In the genomic region with DNA sequence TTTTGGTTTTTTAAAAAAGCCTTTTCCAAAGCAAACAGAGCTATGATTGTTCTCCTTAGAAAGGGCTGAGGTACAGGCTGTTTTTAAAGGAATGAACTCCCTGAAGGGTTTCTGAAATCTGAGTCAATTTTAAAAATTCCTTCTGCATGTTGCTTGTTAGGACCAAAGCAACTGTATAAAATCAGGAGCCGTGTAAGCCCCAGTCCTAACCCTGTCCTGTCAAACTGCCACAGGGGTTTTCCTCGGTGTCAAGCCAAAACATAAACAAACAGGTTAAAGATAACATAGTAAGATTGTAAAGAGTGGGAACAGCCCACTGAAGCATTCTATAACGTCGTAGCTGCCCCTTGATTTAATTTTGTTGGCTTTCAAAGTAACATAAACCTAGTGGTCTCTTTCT, we compare ENCODE assay signal across 13 mouse cellular contexts. TPM values are rescaled to one million over a fixed set of nuclear protein-coding genes. Genes with fewer than 3 reads are reported as not detected.
DNase-seq lines count a peak whose midpoint lies in the region; ATAC-seq and TF ChIP-seq lines count a peak whose summit lies in the region.
"Had no signal": no experiment of that assay in that cellular context is flagged by ENCODE, and none has a peak within 500 bp of the region (broad histone marks: within the 10 kb centered on the region; RNA-seq: fewer than 3 reads in every experiment).

No protein-coding gene starts in this region.

- peaks cover 18% of the 10 kb centered on the region for H3K4me1 ChIP-seq in heart, embryonic 11.5 days (ENCODE audit: control insufficient read depth, insufficient read depth, low read length)
- H3K4me1 ChIP-seq in heart, embryonic 15.5 days (replicated peaks), result peaks cover 20% of the 10 kb centered on the region

- H3K36me3 ChIP-seq in heart, embryonic 11.5 days (ENCODE audit: control insufficient read depth, insufficient read depth, low read length), result no peaks in the 10 kb centered on the region
- no peaks in the 10 kb centered on the region for H3K36me3 ChIP-seq in heart, embryonic 15.5 days
- H3K36me3 ChIP-seq: hindbrain, embryonic 13.5 days; intestine, embryonic 15.5 days; kidney, embryonic 15.5 days had no signal

- CTCF ChIA-PET in Patski (lab: Charles Lee), result interaction anchor here (1.0 to 2.5 kb wide), 7 partner anchors 14 to 278 kb away, joined by 3 to 9 read pairs (median 4); no protein-coding TSS in a partner anchor

- no peak overlapping the region for H3K4me3 ChIP-seq in heart, embryonic 11.5 days (ENCODE audit: low read depth, low read length)
- H3K4me3 ChIP-seq in heart, embryonic 15.5 days, result no peak overlapping the region
- H3K4me3 ChIP-seq: hindbrain, embryonic 13.5 days; intestine, embryonic 15.5 days; kidney, embryonic 15.5 days had no signal

- WGBS in heart, embryonic 11.5 days (ENCODE audit: insufficient replicate concordance), result 11% methylated on average over 4 of the region's 4 CpGs
- 13% methylated on average over 4 of the region's 4 CpGs for WGBS in heart, embryonic 15.5 days

- DNase-seq in heart, postnatal 36 days, result no peak
- DNase-seq in 3T3-L1 (ENCODE audit: low read depth, low spot score) (peak; percentile 78), Patski (ENCODE audit: low read depth, low spot score) (no peak)
- no peak for DNase-seq in spleen, postnatal 14 days (ENCODE audit: low spot score in 2 of 2)
- DNase-seq: cerebellum, postnatal 10 days; lung, adult 2 months; right cerebral cortex, postnatal 14 days had no signal

- H3K9me3 ChIP-seq in heart, embryonic 11.5 days (replicated peaks; ENCODE audit: control insufficient read depth, low read length), result no peaks in the 10 kb centered on the region
- H3K9me3 ChIP-seq in heart, embryonic 15.5 days (replicated peaks), result no peaks in the 10 kb centered on the region
- H3K9me3 ChIP-seq: hindbrain, embryonic 13.5 days; intestine, embryonic 15.5 days; kidney, embryonic 15.5 days had no signal

- H3K27ac ChIP-seq in heart, embryonic 11.5 days (ENCODE audit: low read depth, low read length), result peak overlapping the region; percentile 2
- H3K27ac ChIP-seq in heart, embryonic 15.5 days, result peak overlapping the region; percentile 75
- H3K27ac ChIP-seq: hindbrain, embryonic 13.5 days; intestine, embryonic 15.5 days had no signal

- H3K27me3 ChIP-seq in heart, embryonic 11.5 days (ENCODE audit: control insufficient read depth, insufficient read depth, low read length), result no peaks in the 10 kb centered on the region
- no peaks in the 10 kb centered on the region for H3K27me3 ChIP-seq in Patski
- no peaks in the 10 kb centered on the region for H3K27me3 ChIP-seq in heart, embryonic 15.5 days
- H3K27me3 ChIP-seq: hindbrain, embryonic 13.5 days; intestine, embryonic 15.5 days; kidney, embryonic 15.5 days had no signal

- intact Hi-C loops in heart, postnatal 36 days (cut with DNase I), result loop anchor here (2.0 kb wide), 2 partner anchors 25 to 29 kb away; no protein-coding TSS in a partner anchor

- TF ChIP-seq CTCF in Patski (IDR thresholded peaks at IDR 0.05), result no peak

- no peak overlapping the region for H3K9ac ChIP-seq in heart, embryonic 11.5 days (ENCODE audit: low read depth, low read length)
- no peak overlapping the region for H3K9ac ChIP-seq in heart, embryonic 15.5 days
- H3K9ac ChIP-seq: hindbrain, embryonic 13.5 days; intestine, embryonic 15.5 days; kidney, embryonic 15.5 days had no signal

- in situ Hi-C loops in Patski (cut with MboI; ENCODE audit: low pct_unique_long_range_greater_than_20kb), result no loop called here

- no peak for ATAC-seq in heart, embryonic 11.5 days (replicated peaks; ENCODE audit: insufficient number of reproducible peaks, low FRiP score, low TSS enrichment)
- ATAC-seq in Patski, result peak; percentile 27
- ATAC-seq in heart, embryonic 15.5 days (replicated peaks; ENCODE audit: insufficient number of reproducible peaks, insufficient read depth, low FRiP score, low read depth), result no peak
- no peak for ATAC-seq in frontal cortex, adult (ENCODE audit: low TSS enrichment)
- ATAC-seq: intestine, embryonic 15.5 days had no signal

- no peak overlapping the region for H3K4me2 ChIP-seq in heart, embryonic 11.5 days
- no peak overlapping the region for H3K4me2 ChIP-seq in heart, embryonic 15.5 days
- H3K4me2 ChIP-seq: hindbrain, embryonic 13.5 days; intestine, embryonic 15.5 days; kidney, embryonic 15.5 days had no signal

- POLR2A ChIA-PET in Patski (lab: Charles Lee), result interaction anchor here (1.1 to 1.3 kb wide), 3 partner anchors 18 to 33 kb away, joined by 3 to 7 read pairs (median 4); no protein-coding TSS in a partner anchor

RNA-seq across cellular contexts. Expression of a gene that starts 53.9 kb away (rescaled TPM):
- polyA plus RNA-seq in heart, embryonic 11.5 days (2014; fragmentation: Nextera tagmentation; extraction: Ambion mirVana), result 91.5 and 97.7 TPM in 2 replicates
- 10 to 100 TPM; 19.2 to 21.6 TPM for total RNA-seq in heart, postnatal 36 days (2021)
- polyA plus RNA-seq in Patski (2021), result 92.3 TPM
- polyA plus RNA-seq in heart, embryonic 15.5 days (2015; fragmentation: Nextera tagmentation; extraction: Ambion mirVana), result 60.5 and 67.5 TPM in 2 replicates
